Mouse (Mus musculus) inflammation-experienced regulatory T-cells, adult 16 weeks (primary cell): Measurements from ENCODE around the gene Ddx19a. TPM values are rescaled to one million over a fixed set of nuclear protein-coding genes. Genes with fewer than 3 reads are reported as not detected.

ENCODE experiments used
- polyA plus RNA-seq: library from polyadenylated mRNA; unstranded; fragments of 100-300 nt; shearing (Covaris generic); gene quantifications from one replicate; pipeline ENCODE4 v1.2.1, GENCODE M21; 2017

The Ddx19a gene
- polyA plus RNA-seq, result 21.0 TPM

DNA sequence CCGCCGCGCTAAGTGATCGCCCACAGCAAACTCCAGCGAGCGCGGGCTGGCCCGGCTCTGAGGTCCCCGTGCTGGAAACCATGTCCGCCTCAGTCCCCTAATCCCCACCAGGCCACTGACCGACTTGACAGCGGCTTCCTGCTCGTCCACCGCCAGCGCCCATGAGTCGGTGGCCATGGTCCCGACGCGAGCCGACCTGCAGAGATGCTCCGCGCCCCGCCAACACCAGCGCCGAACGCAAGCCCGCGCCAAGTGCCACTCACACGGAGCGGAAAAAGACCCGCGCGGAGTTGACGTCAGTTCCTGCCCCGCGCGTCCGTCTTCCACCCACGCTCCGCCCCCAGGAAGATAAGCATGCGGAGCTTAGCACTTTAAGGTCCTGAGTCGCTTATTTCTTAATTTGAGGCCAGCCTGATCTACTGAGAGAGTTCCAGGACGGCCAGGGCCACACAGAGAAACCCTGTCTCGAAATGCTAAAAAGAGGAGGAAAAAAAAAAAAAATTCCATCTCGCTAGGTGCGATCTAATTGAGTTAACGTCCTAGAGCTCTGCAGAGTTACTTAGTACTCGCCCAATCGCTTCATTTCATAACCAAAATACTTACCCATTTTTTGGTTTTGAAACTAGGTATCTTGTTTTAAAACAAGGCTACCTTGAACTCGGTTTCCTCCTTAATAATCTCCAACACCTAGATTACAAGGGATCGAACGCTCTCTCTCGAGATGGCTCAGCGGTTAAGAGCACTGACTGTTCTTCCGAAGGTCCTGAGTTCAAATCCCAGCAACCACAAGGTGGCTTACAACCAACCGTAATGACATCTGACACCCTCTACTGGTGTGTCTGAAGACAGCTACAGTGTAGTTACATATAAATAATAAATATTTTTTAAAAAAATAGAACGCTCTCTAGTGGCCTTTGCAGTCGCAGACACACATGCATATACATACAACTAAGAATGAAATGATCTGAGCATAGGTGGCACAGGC is at the start of gene Ddx19a:
Gene Ddx19a, minus strand, starts transcription at position 254 of the 985 bp plus-strand sequence.

DNA sequence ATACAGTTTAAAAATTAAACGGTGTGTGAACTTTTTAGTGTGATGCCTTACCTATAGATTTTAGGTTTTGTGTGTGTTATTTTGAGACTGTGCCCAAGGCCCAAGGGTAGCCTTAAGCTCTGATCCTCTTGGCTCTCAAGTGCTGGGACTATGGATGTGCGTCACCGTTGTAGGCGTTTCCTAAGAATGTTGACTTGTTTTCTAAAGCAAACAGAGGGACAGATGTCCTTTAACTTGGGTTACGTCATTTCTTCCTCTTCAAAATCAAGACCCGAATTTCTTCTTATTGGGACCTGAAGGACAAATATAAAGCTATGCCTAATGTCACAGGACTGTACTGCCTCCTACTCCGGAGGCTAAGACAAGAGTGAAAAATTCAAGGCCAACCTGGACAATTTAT is 35.3 kb upstream of the Ddx19a start, which contains the start of gene Aars:
Gene Aars, plus strand, starts transcription at position 229 of the 400 bp plus-strand sequence.

DNA sequence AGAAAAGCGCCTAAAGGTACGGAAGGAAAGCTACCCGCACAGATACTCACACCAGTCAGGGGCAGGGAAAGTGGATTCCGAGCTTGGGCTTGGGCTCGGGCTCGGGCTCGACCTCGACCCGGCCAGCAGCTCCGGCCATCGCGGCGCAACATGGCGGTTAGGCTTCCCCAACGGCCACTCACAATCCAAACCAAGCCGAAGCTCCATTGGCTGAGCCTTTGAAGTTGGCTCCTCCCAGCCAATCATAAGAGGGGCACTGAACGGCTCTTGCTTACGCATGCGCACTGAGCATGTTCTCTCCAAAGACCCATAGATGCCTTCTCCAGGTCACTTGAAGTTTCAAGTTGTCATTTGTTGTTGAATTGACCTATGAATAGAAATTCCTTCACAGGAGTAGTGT is 34.0 kb upstream of the Ddx19a start, which contains the start of gene Ddx19b:
Gene Ddx19b, minus strand, starts transcription at position 180 of the 400 bp plus-strand sequence.

Other genes starting within 250 kb of the Ddx19a start
- not detected for gene Il34, start 191.9 kb downstream of the Ddx19a start, polyA plus RNA-seq
- gene Cog4, start 151.2 kb downstream of the Ddx19a start, polyA plus RNA-seq, result 88.0 TPM
- gene Sf3b3, start 151.0 kb downstream of the Ddx19a start, polyA plus RNA-seq, result 236 TPM
- gene Fuk, start 95.3 kb downstream of the Ddx19a start, polyA plus RNA-seq, result 12.0 TPM
- gene St3gal2, start 77.9 kb downstream of the Ddx19a start, polyA plus RNA-seq, result 7.4 TPM
- 19.4 TPM for gene Ddx19b, start 34.0 kb upstream of the Ddx19a start, polyA plus RNA-seq
- 60.9 TPM for gene Aars, start 35.3 kb upstream of the Ddx19a start, polyA plus RNA-seq
- gene Exosc6, start 58.5 kb upstream of the Ddx19a start, polyA plus RNA-seq, result not detected
- not detected for gene Clec18a, start 94.6 kb upstream of the Ddx19a start, polyA plus RNA-seq
- 17.6 TPM for gene Pdpr, start 96.8 kb upstream of the Ddx19a start, polyA plus RNA-seq